ENCODE assay signal across 13 mouse cellular contexts in the genomic region with DNA sequence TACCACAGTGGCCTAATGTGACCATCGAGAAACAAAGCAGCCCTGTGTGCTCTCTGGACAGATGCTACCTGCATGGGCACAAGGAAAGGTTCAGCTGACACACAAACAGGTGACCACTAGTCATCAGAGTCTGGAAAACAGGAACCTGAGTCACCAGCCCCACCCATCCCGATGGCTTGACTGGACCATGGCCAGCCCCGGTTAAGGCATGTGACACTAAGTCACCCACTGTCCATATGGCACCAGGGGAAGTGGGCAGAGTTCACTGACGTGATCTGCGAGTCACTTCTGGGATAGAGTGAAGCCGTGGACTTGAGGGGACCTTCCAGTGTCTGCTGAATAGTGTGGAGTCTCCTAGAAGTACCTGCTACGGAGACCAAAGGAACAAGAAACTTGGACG. TPM values are rescaled to one million over a fixed set of nuclear protein-coding genes. Genes with fewer than 3 reads are reported as not detected.
DNase-seq lines count a peak whose midpoint lies in the region; ATAC-seq and TF ChIP-seq lines count a peak whose summit lies in the region.
"Had no signal": no experiment of that assay in that cellular context is flagged by ENCODE, and none has a peak within 500 bp of the region (broad histone marks: within the 10 kb centered on the region; RNA-seq: fewer than 3 reads in every experiment).

No protein-coding gene starts in this region.

- no peak overlapping the region for H3K9ac ChIP-seq in intestine, postnatal 0 days (ENCODE audit: low read depth, low read length)
- H3K9ac ChIP-seq: heart, embryonic 15.5 days; limb, embryonic 13.5 days had no signal

- 72% methylated on average over 8 of the region's 8 CpGs for WGBS in intestine, postnatal 0 days
- 76% methylated on average over 8 of the region's 8 CpGs for WGBS in small intestine, adult 2 months

- H3K27ac ChIP-seq in intestine, postnatal 0 days (ENCODE audit: low read depth, low read length), result peak overlapping the region; percentile 74
- H3K27ac ChIP-seq in small intestine, adult 2 months (ENCODE audit: insufficient read depth, low read depth, low read length), result peak overlapping the region; percentile 15; the same call in 1 of the 2 replicates
- H3K27ac ChIP-seq: heart, embryonic 15.5 days; limb, embryonic 13.5 days had no signal

- ATAC-seq in intestine, postnatal 0 days, result peak; percentile 80
- ATAC-seq in inflammation-experienced regulatory T-cells, adult 6 months, result no peak
- ATAC-seq: hindbrain, embryonic 16.5 days had no signal

- no peak overlapping the region for H3K4me2 ChIP-seq in intestine, postnatal 0 days (replicated peaks; ENCODE audit: low read depth)
- H3K4me2 ChIP-seq: heart, embryonic 15.5 days; limb, embryonic 13.5 days had no signal

- H3K36me3 ChIP-seq in intestine, postnatal 0 days (ENCODE audit: control insufficient read depth, insufficient read depth), result peaks cover 75% of the 10 kb centered on the region
- H3K36me3 ChIP-seq in small intestine, adult 2 months (ENCODE audit: control insufficient read depth, insufficient read depth, low read length), result peaks cover 57% of the 10 kb centered on the region

- no peaks in the 10 kb centered on the region for H3K4me1 ChIP-seq in intestine, postnatal 0 days (replicated peaks; ENCODE audit: control insufficient read depth, insufficient read depth, low read length)
- H3K4me1 ChIP-seq in small intestine, adult 2 months (ENCODE audit: control insufficient read depth, insufficient read depth, insufficient read length, low read length), result peaks cover 2% of the 10 kb centered on the region; the same call in 1 of the 2 replicates

- no peak for TF ChIP-seq POLR2A in small intestine, adult 2 months (IDR thresholded peaks at IDR 0.05; ENCODE audit: low read depth, low read length)

- DNase-seq in adrenal gland, adult 2 months, result peak; percentile 25
- no peak for DNase-seq in adrenal gland, postnatal 10 days
- DNase-seq in kidney, postnatal 10 days, result peak; percentile 24
- DNase-seq in kidney, postnatal 36 days, result no peak
- DNase-seq in B cell, adult 2 months, result no peak
- DNase-seq: thymus, adult 2 months had no signal

- H3K4me3 ChIP-seq in intestine, postnatal 0 days (ENCODE audit: low read depth, low read length), result no peak overlapping the region
- no peak overlapping the region for H3K4me3 ChIP-seq in small intestine, adult 2 months (ENCODE audit: low read depth, low read length)
- H3K4me3 ChIP-seq: erythroblast, embryonic 14.5 days; heart, embryonic 15.5 days; limb, embryonic 13.5 days had no signal

- TF ChIP-seq CTCF in intestine, postnatal 0 days (IDR thresholded peaks at IDR 0.05; ENCODE audit: low read depth), result no peak
- TF ChIP-seq CTCF in small intestine, adult 2 months (IDR thresholded peaks at IDR 0.05; ENCODE audit: extremely low read depth, insufficient read length, insufficient replicate concordance, low read depth, low read length), result no peak

- no peaks in the 10 kb centered on the region for H3K9me3 ChIP-seq in intestine, postnatal 0 days (ENCODE audit: control insufficient read depth)
- H3K9me3 ChIP-seq: heart, embryonic 15.5 days; limb, embryonic 13.5 days had no signal

- no peaks in the 10 kb centered on the region for H3K27me3 ChIP-seq in intestine, postnatal 0 days (replicated peaks; ENCODE audit: control insufficient read depth, insufficient read depth, low read length)
- H3K27me3 ChIP-seq in small intestine, adult 2 months (ENCODE audit: control insufficient read depth, insufficient read depth, low read length), result no peaks in the 10 kb centered on the region
- H3K27me3 ChIP-seq: heart, embryonic 15.5 days; limb, embryonic 13.5 days had no signal

RNA-seq across cellular contexts. Expression of gene Zfand2a, which starts 5.3 kb away (rescaled TPM):
- 10 to 100 TPM; 27.5 to 44.8 TPM for total RNA-seq in adrenal gland, adult 2 months (2021)
- 11.5 and 14.8 TPM in 2 replicates for polyA plus RNA-seq in adrenal gland, adult 2 months (2012; rRNA removed)
- total RNA-seq in adrenal gland, postnatal 10 days (2021), result 10 to 100 TPM; 23.2 to 26.3 TPM
- polyA plus RNA-seq in intestine, postnatal 0 days (2015; fragmentation: Nextera tagmentation; extraction: Ambion mirVana), result 6.1 and 6.7 TPM in 2 replicates
- 9.6 and 22.6 TPM in 2 replicates for polyA plus RNA-seq in small intestine, adult 2 months (2012; rRNA removed)
- 10 to 100 TPM in 1 of 3 experiments, 1 to 10 TPM in 2; 8.1 to 10.3 (median 9.2) TPM for polyA plus RNA-seq in inflammation-experienced regulatory T-cells, adult 6 months (2017; shearing (Covaris generic))

RNA-seq across cellular contexts. Expression of gene 3110082I17Rik, which starts 18.8 kb away (rescaled TPM):
- 10 to 100 TPM in 1 of 2 experiments, 1 to 10 TPM in 1; 8.6 to 14.8 TPM for total RNA-seq in adrenal gland, adult 2 months (2021)
- 9.8 and 10.6 TPM in 2 replicates for polyA plus RNA-seq in adrenal gland, adult 2 months (2012; rRNA removed)
- 10 to 100 TPM; 10.6 to 12.9 TPM for total RNA-seq in adrenal gland, postnatal 10 days (2021)
- 8.3 and 8.5 TPM in 2 replicates for polyA plus RNA-seq in intestine, postnatal 0 days (2015; fragmentation: Nextera tagmentation; extraction: Ambion mirVana)
- 6.1 and 6.2 TPM in 2 replicates for polyA plus RNA-seq in small intestine, adult 2 months (2012; rRNA removed)
- polyA plus RNA-seq in inflammation-experienced regulatory T-cells, adult 6 months (2017; shearing (Covaris generic)), result 1 to 10 TPM; 4.6 to 5.6 (median 5.2) TPM

RNA-seq across cellular contexts. Expression of gene Gper1, which starts 56.1 kb away (rescaled TPM):
- 1 to 10 TPM; 3.4 to 6.4 TPM for total RNA-seq in adrenal gland, adult 2 months (2021)
- 5.2 and 7.2 TPM in 2 replicates for polyA plus RNA-seq in adrenal gland, adult 2 months (2012; rRNA removed)
- total RNA-seq in adrenal gland, postnatal 10 days (2021), result 1 to 10 TPM; 4.1 to 5.6 TPM
- polyA plus RNA-seq in intestine, postnatal 0 days (2015; fragmentation: Nextera tagmentation; extraction: Ambion mirVana), result 1.1 and 1.3 TPM in 2 replicates
- polyA plus RNA-seq in small intestine, adult 2 months (2012; rRNA removed), result 1.8 and 2.1 TPM in 2 replicates
- polyA plus RNA-seq in inflammation-experienced regulatory T-cells, adult 6 months (2017; shearing (Covaris generic)), result not detected
- polyA plus RNA-seq: erythroblast, embryonic 14.5 days had no signal

Comparison
In these comparisons a context has a peak if more than half of its experiments do, and no peak if none do; other contexts are left out.
1. DNase-seq: peak in adrenal gland, adult 2 months (single experiment) and kidney, postnatal 10 days (single experiment); none in adrenal gland, postnatal 10 days (single experiment), kidney, postnatal 36 days (0 of 2) and B cell, adult 2 months (0 of 2).